Mouse (Mus musculus) monocyte, adult 5-6 weeks (primary cell): ENCODE data around the gene Wfdc1. TPM values are rescaled to one million over a fixed set of nuclear protein-coding genes. Genes with fewer than 3 reads are reported as not detected.

Experiments
- ATAC-seq: fragments of 153-309, 156-312 bp; replicated peaks from 2 replicates; pipeline ENCODE4 v1.8.0; 2017; ENCODE audit warnings: mild to moderate bottlenecking; ENCODE audit not compliant: low TSS enrichment, insufficient number of reproducible peaks, severe bottlenecking, poor library complexity, low FRiP score
- total RNA-seq: library from RNA; stranded (forward); fragments of 200-1000, 200-491, 200-594 nt; gene quantifications from 3 replicates; pipeline ENCODE4 v1.2.3, GENCODE M21; 2017

Gene Wfdc1
- total RNA-seq, 1 experiment from 2014 or later: not detected

DNA sequence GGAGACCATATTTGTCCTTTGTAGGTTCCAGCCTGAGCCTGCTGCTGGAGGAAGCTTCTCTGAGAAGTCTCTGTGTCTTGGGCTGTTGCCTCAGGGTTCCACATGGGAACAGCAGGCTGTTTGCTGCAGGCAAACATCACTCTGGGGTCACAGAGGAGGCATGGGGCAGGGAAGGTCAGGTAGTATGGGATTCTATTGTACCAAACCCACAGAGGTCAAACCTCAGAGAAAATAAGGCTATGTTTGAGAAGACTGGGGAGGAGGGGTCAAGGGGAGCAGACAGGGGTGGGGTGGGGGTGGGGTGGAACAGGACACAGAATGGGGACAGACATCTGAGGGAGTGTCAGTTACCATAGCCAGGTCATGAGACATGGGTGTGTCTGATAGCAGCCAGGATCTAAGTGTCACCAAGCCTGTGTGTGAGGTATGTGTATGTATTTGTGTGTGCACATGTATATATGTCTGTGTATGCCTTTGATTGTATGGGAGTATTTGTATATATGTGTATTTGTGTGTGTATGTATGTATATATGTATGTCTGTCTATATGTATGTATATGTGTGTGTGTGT is 50.6 kb downstream of the Wfdc1 start:
- ATAC-seq: no peak

DNA sequence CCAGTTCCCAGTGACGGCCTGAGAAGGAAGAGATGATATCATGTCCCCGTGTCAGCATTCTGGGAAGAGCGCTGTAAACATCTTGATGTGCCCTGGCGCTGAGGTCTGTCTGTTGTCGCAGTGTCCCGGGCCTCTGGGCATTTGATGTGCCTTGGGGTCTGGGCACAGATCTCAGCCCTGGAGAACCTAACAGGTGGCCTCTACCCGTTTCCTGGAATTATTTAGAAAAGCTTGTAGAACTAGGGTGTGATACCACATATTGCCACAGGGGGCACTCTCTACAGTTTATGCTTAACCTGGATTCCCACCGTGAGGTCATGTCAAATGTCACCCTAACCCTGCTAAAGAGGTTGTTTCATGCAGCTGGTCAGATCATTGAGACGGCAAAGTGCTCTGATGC is 51.6 kb downstream of the Wfdc1 start:
- 0 out of 2 replicates have a peak, but pooled peaks have one; percentile 54 for ATAC-seq

DNA sequence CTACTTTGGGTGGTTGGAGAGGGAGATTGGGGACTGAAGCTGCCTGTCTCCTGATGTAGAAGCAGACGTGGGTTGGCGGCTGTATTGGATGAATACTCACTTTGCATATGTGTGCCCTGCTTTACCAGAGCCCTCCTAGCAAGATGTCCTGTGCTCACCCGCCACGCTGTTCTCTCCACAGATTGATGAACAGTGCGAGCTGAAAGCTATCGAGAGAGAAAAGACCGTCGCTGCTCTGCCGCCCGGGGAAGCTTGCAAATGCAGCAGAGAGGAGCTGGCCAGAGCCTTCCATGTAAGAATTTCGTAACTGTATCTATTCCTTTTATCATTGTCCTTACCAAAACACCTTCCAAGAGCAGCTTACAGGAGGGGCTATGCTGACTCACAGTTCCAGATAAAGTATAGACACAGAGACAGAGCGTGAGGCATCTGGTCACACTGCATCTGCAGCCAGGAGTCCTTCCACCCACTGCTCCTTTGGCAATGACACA is 52.9 kb downstream of the Wfdc1 start:
- no peak for ATAC-seq

DNA sequence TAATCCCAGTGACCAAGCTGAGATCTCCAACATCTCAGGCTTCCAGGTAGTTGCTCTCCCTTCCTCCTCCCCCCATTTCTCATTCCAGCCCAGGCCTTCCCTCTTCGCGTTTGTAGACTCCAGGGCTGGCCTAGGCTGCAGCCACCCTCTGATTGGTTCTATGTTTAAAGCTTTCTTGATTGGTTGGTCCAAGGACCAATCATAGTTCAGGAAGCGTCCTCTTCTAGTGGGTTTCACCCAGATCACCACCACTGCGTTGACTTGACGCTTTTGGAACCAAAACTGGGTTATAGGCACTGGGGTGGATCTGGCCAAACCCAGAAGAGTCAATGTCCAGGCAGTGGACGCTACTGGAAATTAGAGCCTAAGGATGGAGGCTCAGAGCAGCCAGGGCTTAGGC is 56.2 kb downstream of the Wfdc1 start:
- ATAC-seq: no peak

DNA sequence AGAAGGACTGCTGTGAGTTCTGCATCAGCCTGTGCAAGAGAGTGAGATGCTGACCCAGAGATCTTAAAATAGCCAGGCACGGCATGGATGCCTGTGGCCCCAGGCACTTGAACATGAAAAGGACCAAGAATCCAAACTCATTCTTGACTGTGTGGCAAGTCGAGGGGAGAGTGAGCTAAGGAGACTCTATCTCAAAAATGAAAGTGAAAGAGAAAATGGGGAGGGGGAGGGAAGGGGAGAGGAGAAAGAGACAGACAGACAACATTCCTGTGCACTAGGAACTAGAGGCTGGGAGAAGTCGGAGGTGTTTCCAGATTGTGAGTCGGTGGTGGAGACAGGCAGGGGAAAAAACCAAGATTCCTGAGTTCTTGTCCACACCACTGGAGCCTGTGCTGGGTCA is 57.5 kb downstream of the Wfdc1 start:
- ATAC-seq: no peak

DNA sequence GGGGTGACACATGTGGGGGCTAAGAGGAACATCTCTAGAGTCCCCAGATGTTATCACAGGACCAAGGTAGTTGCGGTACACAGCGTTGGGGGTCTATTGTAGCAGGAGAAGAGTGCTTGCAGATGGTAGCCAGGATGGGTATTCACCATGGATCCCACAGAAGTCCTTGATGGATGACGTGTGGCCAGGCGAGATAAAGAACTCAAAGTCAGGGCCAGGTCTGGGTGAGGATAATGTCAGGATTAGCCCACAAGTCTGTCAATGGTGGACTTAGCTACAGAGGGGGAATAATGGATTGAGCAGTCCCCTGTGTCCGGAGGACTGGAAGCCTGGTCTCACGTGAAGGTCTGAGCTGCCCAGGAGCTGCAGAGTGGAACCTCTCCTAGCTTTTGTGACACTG is 58.4 kb downstream of the Wfdc1 start:
- no peak for ATAC-seq

DNA sequence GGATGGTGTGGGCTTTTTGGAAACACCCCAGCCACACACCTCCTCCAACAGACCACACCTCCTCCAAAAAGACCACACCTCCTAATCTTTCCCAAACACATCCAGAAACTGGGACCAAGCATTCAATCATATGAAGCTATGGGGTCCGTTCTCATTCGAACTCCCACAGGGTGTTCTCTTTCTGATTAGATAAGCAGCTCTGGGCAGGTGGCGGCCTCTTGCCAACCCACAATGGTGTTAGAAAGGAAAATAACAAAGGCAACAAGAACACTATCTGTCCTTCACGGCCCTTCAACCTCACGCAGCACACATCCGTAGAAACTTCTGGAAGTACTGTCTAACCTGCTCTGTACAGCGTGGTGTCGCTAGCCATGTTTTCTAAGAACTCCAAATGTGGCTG is 60.9 kb downstream of the Wfdc1 start:
- ATAC-seq: no peak

DNA sequence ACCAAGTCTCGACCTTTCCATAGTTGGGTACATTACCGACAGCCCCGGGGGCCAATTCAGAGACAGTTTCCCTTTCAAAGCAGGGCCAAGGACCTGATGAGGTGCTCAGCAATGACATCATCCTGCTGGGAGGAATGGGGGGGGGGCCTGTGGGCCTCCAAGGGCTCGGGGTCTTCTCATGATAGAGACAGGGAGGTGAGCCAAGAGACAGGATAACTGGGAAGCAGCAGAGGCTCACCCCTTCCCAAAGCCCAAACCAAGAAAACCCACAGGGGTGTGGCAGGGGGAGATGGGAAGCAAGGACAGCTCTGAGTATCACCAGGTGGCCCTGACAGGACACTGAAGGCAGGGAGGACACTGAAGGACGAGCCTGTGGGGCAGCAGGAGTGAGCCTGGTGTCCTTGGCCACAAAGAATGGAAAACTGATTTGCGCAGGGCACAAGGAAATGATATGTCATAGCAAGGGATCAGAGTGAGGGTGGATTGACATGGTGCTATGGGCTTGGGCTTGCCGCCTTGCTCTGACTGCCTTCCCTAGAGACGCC is 62.3 kb downstream of the Wfdc1 start:
- no peak for ATAC-seq

DNA sequence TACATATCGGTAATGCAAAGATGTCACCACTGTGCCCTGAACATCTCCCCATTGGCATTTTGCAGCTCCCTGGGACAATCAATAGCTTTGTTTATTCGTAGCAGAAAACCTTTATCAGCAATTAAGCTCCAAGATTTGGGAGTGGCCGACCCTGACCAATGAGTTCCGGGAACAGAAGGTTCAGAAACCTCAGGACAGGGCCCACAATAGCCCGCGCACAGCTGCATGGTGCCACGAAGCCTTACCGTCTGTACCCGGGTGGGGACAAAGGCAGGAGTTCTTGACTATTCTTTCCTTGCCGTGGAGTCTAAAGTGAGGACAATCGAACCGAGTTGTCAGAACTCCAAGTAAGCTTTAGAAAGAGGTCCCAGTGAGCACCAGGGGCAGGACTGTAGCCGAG is 65.9 kb downstream of the Wfdc1 start:
- ATAC-seq: no peak

DNA sequence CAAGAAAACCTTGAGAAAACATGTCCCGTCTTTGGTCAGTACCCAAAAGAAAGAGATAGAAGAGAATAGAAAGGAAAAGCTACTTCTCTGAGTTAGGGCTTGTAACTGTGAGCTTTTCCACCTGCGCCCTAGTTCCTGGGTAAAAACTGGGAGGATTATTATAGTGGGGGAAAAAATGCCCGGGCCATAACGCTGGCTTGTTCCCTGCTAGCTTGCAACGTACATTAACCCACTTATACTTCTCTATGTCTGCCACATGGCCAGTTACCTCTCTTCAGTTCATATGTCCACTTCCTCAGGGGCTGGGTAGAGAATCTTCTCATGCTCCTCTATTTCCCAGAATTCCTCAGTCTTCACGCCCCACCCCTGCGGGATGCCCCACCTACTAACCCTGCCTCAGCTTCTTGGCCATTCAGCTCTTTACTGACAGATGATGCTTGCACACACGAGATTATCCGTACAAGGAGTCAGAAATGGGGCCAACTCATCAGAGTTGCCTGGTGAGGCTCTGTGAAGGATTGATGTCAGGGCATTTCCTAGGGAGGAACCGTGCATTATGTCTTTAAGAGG is 70.3 kb downstream of the Wfdc1 start:
- ATAC-seq: no peak

DNA sequence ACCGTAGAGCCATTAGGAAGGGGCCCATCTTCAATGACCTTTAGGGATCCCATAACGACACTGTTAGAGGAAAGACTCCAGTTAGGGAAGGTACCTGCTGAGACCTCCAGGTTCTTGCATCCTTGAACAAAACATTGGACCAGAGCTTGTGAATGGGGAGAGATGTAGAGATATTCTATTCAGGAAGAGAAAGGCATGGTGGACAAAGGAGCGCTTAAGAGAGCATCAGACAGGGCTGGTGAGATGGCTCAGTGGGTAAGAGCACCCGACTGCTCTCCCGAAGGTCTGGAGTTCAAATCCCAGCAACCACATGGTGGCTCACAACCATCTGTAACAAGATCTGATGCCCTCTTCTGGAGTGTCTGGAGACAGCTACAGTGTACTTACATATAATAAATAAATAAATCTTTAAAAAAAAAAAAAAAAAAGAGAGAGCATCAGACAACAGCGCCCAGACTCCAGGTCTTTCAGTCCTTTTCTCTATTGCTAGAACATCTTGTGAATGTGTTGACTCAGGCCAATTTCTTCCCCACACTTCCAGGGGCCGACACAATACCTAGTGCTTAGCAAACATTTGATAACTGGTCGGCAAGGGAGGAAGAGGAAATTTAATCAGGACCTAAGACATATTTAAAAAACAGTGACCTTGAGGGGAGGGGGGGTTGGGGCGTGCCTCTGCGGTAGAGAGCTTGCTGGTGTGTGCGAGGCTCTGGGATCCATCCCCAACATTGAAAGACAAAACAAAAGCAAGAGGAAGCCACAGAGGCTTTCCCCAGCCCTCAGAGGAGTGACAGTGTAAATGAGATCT is 71.1 kb downstream of the Wfdc1 start:
- no peak for ATAC-seq

Other genes with a start within 250 kb of the Wfdc1 start
- 6.2 to 9.9 TPM (median 7.8 TPM) in 3 replicates for gene Osgin1, start 232.2 kb upstream of the Wfdc1 start, total RNA-seq
- gene Necab2, start 219.6 kb upstream of the Wfdc1 start, total RNA-seq: not detected in 3 replicates
- not detected in 3 replicates for gene Slc38a8, start 164.7 kb upstream of the Wfdc1 start, total RNA-seq
- gene Mbtps1, start 107.6 kb upstream of the Wfdc1 start, total RNA-seq: 25.1 to 55.3 TPM (median 48.6 TPM) in 3 replicates
- gene Hsdl1, start 91.2 kb upstream of the Wfdc1 start, total RNA-seq: 25.5 to 34.2 TPM (median 27.4 TPM) in 3 replicates
- gene Dnaaf1, start 91.1 kb upstream of the Wfdc1 start, total RNA-seq: 1.3 TPM in 1 of 3 replicates, not detected in the others
- 4.6 to 8.2 TPM (median 6.0 TPM) in 3 replicates for gene Taf1c, start 61.1 kb upstream of the Wfdc1 start, total RNA-seq
- not detected in 3 replicates for gene Adad2, start 53.6 kb upstream of the Wfdc1 start, total RNA-seq
- gene Kcng4, start 30.7 kb upstream of the Wfdc1 start, total RNA-seq: not detected in 3 replicates
- gene Atp2c2, start 33.6 kb downstream of the Wfdc1 start, total RNA-seq: not detected in 3 replicates
- gene Tldc1, start 112.1 kb downstream of the Wfdc1 start, total RNA-seq: 2.2 to 8.0 TPM (median 3.8 TPM) in 3 replicates
- 289 to 324 TPM (median 310 TPM) in 3 replicates for gene Cotl1, start 174.2 kb downstream of the Wfdc1 start, total RNA-seq
- 8.5 to 16.5 TPM (median 14.2 TPM) in 3 replicates for gene Klhl36, start 195.9 kb downstream of the Wfdc1 start, total RNA-seq
- gene Usp10, start 244.0 kb downstream of the Wfdc1 start, total RNA-seq: 27.0 to 27.9 TPM (median 27.1 TPM) in 3 replicates
- gene Gm20388, start 244.5 kb downstream of the Wfdc1 start, total RNA-seq: 10.0 to 63.8 TPM (median 16.1 TPM) in 3 replicates